Mouse (Mus musculus): Measurements from ENCODE around the gene Uhrf1bp1.

- TF ChIP-seq CTCF (IDR thresholded peaks at IDR 0.05): no peak
- TF ChIP-seq EP300 (IDR thresholded peaks at IDR 0.05): no peak
Observed at GRCm38 (mm10) chr17:27922174-27922712, 66.0 kb downstream of the Uhrf1bp1 start.

All from lung, postnatal 0 days (tissue).